In genomic region chr11:7198481-7199256, GRCm38 (mm10) we compare ENCODE assay signal across 24 mouse cellular contexts. TPM values are rescaled to one million over a fixed set of nuclear protein-coding genes. Genes with fewer than 3 reads are reported as not detected.
A peak's percentile ranks its signal among the peaks of the same experiment; 100 is the strongest.
DNase-seq lines count a peak whose midpoint lies in the region; ATAC-seq lines count a peak whose summit lies in the region.
"Had no signal": no experiment of that assay in that cellular context is flagged by ENCODE, and none has a peak within 500 bp of the region (broad histone marks: within the 10 kb centered on the region; RNA-seq: fewer than 3 reads in every experiment).

No protein-coding gene starts in this region.

- H3K27ac ChIP-seq in heart, embryonic 14.5 days (replicated peaks in 1 of 2; ENCODE audit: control insufficient read depth in 1 of 2, insufficient read depth in 1 of 2, low read depth in 2 of 2, low read length in 2 of 2) = peak overlapping the region in 1 of 2 experiments; percentile 7; a peak in 1 of 4 replicates
- peak overlapping the region; percentile 77; the same call in 1 of the 2 replicates for H3K27ac ChIP-seq in kidney, embryonic 16.5 days (ENCODE audit: low read length)
- H3K27ac ChIP-seq in neural tube, embryonic 14.5 days (ENCODE audit: low read depth, low read length) = no peak overlapping the region
- H3K27ac ChIP-seq: embryonic facial prominence, embryonic 12.5 days; forebrain, embryonic 13.5 days; layer of hippocampus, adult 2 months; neural tube, embryonic 13.5 days had no signal

- 64% methylated on average over 10 of the region's 10 CpGs for WGBS in heart, embryonic 14.5 days
- 79% methylated on average over 10 of the region's 10 CpGs for WGBS in kidney, embryonic 16.5 days
- 79% methylated on average over 10 of the region's 10 CpGs for WGBS in neural tube, embryonic 14.5 days

- no peaks in the 10 kb centered on the region for H3K27me3 ChIP-seq in heart, embryonic 14.5 days (ENCODE audit: control insufficient read depth, insufficient read depth, low read length)
- H3K27me3 ChIP-seq in kidney, embryonic 16.5 days (ENCODE audit: insufficient read depth, low read length) = no peaks in the 10 kb centered on the region
- H3K27me3 ChIP-seq in neural tube, embryonic 14.5 days (ENCODE audit: control insufficient read depth, insufficient read depth, low read length) = no peaks in the 10 kb centered on the region
- H3K27me3 ChIP-seq: forebrain, embryonic 13.5 days; neural tube, embryonic 13.5 days had no signal

- no peak for DNase-seq in heart, postnatal 4 days
- no peak for DNase-seq in kidney, adult 18-20 months
- no peak for DNase-seq in neural tube, embryonic 10.5 days (ENCODE audit: extremely low spot score, low spot score)
- DNase-seq in adrenal gland, adult 8-10 months = no peak
- DNase-seq: cerebellum, adult 18-20 months; heart, postnatal 36 days; right cerebral cortex, postnatal 4 days; thymus, adult 18-20 months had no signal

- no peak overlapping the region for H3K9ac ChIP-seq in heart, embryonic 14.5 days (ENCODE audit: low read length)
- H3K9ac ChIP-seq in kidney, embryonic 16.5 days (replicated peaks; ENCODE audit: low read length) = no peak overlapping the region
- H3K9ac ChIP-seq in neural tube, embryonic 14.5 days (replicated peaks; ENCODE audit: low read depth, low read length) = no peak overlapping the region
- H3K9ac ChIP-seq: embryonic facial prominence, embryonic 12.5 days; forebrain, embryonic 13.5 days; neural tube, embryonic 13.5 days had no signal

- H3K4me2 ChIP-seq in heart, embryonic 14.5 days (ENCODE audit: low read length) = no peak overlapping the region
- peak overlapping the region; percentile 28; the same call in 1 of the 2 replicates for H3K4me2 ChIP-seq in kidney, embryonic 16.5 days (replicated peaks; ENCODE audit: low read depth, low read length)
- no peak overlapping the region for H3K4me2 ChIP-seq in neural tube, embryonic 14.5 days (ENCODE audit: low read depth, low read length)
- H3K4me2 ChIP-seq: embryonic facial prominence, embryonic 12.5 days; forebrain, embryonic 13.5 days; neural tube, embryonic 13.5 days had no signal

- H3K4me1 ChIP-seq in heart, embryonic 14.5 days (ENCODE audit: control insufficient read depth in 2 of 2, insufficient read depth in 2 of 2, low read length in 2 of 2) = peaks cover 0 to 2% of the 10 kb centered on the region in 2 experiments; a peak in 1 of 4 replicates
- peaks cover 23% of the 10 kb centered on the region for H3K4me1 ChIP-seq in kidney, embryonic 16.5 days (ENCODE audit: insufficient read depth, low read length)
- H3K4me1 ChIP-seq in neural tube, embryonic 14.5 days (ENCODE audit: control insufficient read depth, insufficient read depth, low read length) = no peaks in the 10 kb centered on the region
- H3K4me1 ChIP-seq: embryonic facial prominence, embryonic 12.5 days; forebrain, embryonic 13.5 days had no signal

- H3K36me3 ChIP-seq in heart, embryonic 14.5 days (ENCODE audit: control insufficient read depth, insufficient read depth, low read length) = no peaks in the 10 kb centered on the region
- no peaks in the 10 kb centered on the region for H3K36me3 ChIP-seq in kidney, embryonic 16.5 days (ENCODE audit: insufficient read depth, low read length)
- no peaks in the 10 kb centered on the region for H3K36me3 ChIP-seq in neural tube, embryonic 14.5 days (ENCODE audit: control insufficient read depth, insufficient read depth, low read length)
- H3K36me3 ChIP-seq: embryonic facial prominence, embryonic 12.5 days; neural tube, embryonic 13.5 days had no signal

- peak; percentile 53; the same call in 1 of the 2 replicates for ATAC-seq in heart, embryonic 14.5 days (ENCODE audit: insufficient number of reproducible peaks, insufficient read depth, low FRiP score, low read depth)
- no peak for ATAC-seq in kidney, embryonic 16.5 days (ENCODE audit: low FRiP score, low TSS enrichment)
- ATAC-seq in neural tube, embryonic 14.5 days (ENCODE audit: low read depth) = peak; percentile 13; the same call in 1 of the 2 replicates
- ATAC-seq: forebrain, embryonic 13.5 days had no signal

- no peak overlapping the region for H3K4me3 ChIP-seq in heart, embryonic 14.5 days (ENCODE audit: control insufficient read depth in 1 of 2, insufficient read depth in 1 of 2, low read depth in 1 of 2, low read length in 2 of 2)
- H3K4me3 ChIP-seq in kidney, embryonic 16.5 days (ENCODE audit: low read length) = no peak overlapping the region
- no peak overlapping the region for H3K4me3 ChIP-seq in neural tube, embryonic 14.5 days (ENCODE audit: low read depth, low read length)
- H3K4me3 ChIP-seq: embryonic facial prominence, embryonic 12.5 days; forebrain, embryonic 13.5 days; layer of hippocampus, adult 2 months; neural tube, embryonic 13.5 days had no signal

- no peaks in the 10 kb centered on the region for H3K9me3 ChIP-seq in heart, embryonic 14.5 days (ENCODE audit: control insufficient read depth, low read length)
- peaks cover 4% of the 10 kb centered on the region; the same call in 1 of the 2 replicates for H3K9me3 ChIP-seq in kidney, embryonic 16.5 days (ENCODE audit: low read length)
- H3K9me3 ChIP-seq in neural tube, embryonic 14.5 days (ENCODE audit: control insufficient read depth, low read length) = no peaks in the 10 kb centered on the region
- H3K9me3 ChIP-seq: embryonic facial prominence, embryonic 12.5 days; forebrain, embryonic 13.5 days; neural tube, embryonic 13.5 days had no signal

RNA-seq across cellular contexts. Expression of gene Igfbp1, which starts 1.1 kb away (rescaled TPM):
- not detected in 2 replicates for polyA plus RNA-seq in heart, embryonic 14.5 days (2014; fragmentation: Nextera tagmentation; extraction: Ambion mirVana)
- total RNA-seq in heart, postnatal 4 days (2021) = not detected
- polyA plus RNA-seq in kidney, embryonic 16.5 days (2015; fragmentation: Nextera tagmentation; extraction: Ambion mirVana) = 7.1 and 9.3 TPM in 2 replicates
- polyA plus RNA-seq in neural tube, embryonic 14.5 days (2014; fragmentation: Nextera tagmentation; extraction: Ambion mirVana) = 0.46 TPM in 1 of 2 replicates, not detected in the other
- not detected for total RNA-seq in adrenal gland, adult 8-10 months (2022)
- total RNA-seq: ES-E14; heart, postnatal 36 days; left cerebral cortex, adult 18-20 months; megakaryocyte progenitor cell, adult 5-6 weeks; midbrain, postnatal 0 days had no signal
- polyA plus RNA-seq: midbrain, postnatal 0 days; urinary bladder, adult 2 months had no signal

RNA-seq across cellular contexts. Expression of gene Gm11985, which starts 10.3 kb away (rescaled TPM):
- polyA plus RNA-seq in heart, embryonic 14.5 days (2014; fragmentation: Nextera tagmentation; extraction: Ambion mirVana) = not detected in 2 replicates
- not detected for total RNA-seq in heart, postnatal 4 days (2021)
- polyA plus RNA-seq in kidney, embryonic 16.5 days (2015; fragmentation: Nextera tagmentation; extraction: Ambion mirVana) = 0.16 TPM in 1 of 2 replicates, not detected in the other
- polyA plus RNA-seq in neural tube, embryonic 14.5 days (2014; fragmentation: Nextera tagmentation; extraction: Ambion mirVana) = 0.20 TPM in 1 of 2 replicates, not detected in the other
- not detected for total RNA-seq in adrenal gland, adult 8-10 months (2022)
- total RNA-seq: ES-E14; heart, postnatal 36 days; layer of hippocampus, adult 2 months; left cerebral cortex, adult 18-20 months; megakaryocyte progenitor cell, adult 5-6 weeks; midbrain, postnatal 0 days had no signal
- polyA plus RNA-seq: brain, embryonic 14.5 days; embryonic facial prominence, embryonic 12.5 days; forebrain, embryonic 13.5 days; gonadal fat pad, adult 2 months; intestine, embryonic 14.5 days; limb, embryonic 11.5 days; midbrain, postnatal 0 days; neural tube, embryonic 13.5 days; urinary bladder, adult 2 months had no signal

RNA-seq across cellular contexts. Expression of gene Igfbp3, which starts 15.1 kb away (rescaled TPM):
- 42.1 and 54.0 TPM in 2 replicates for polyA plus RNA-seq in heart, embryonic 14.5 days (2014; fragmentation: Nextera tagmentation; extraction: Ambion mirVana)
- 10 to 100 TPM; 19.2 to 23.6 TPM for total RNA-seq in heart, postnatal 4 days (2021)
- polyA plus RNA-seq in kidney, embryonic 16.5 days (2015; fragmentation: Nextera tagmentation; extraction: Ambion mirVana) = 85.9 and 97.3 TPM in 2 replicates
- 14.2 and 23.3 TPM in 2 replicates for polyA plus RNA-seq in neural tube, embryonic 14.5 days (2014; fragmentation: Nextera tagmentation; extraction: Ambion mirVana)
- 10 to 100 TPM; 46.2 to 81.3 (median 69.4) TPM for total RNA-seq in adrenal gland, adult 8-10 months (2022)
- total RNA-seq: megakaryocyte progenitor cell, adult 5-6 weeks had no signal
